Mouse (Mus musculus) urinary bladder, postnatal 10 days (tissue): ENCODE measurements around the gene Cers4.

Experiments used
- DNase-seq: peaks from one replicate; pipeline ENCODE4 v3.0.0; 2022; ENCODE audit warnings: low spot score

The Cers4 gene

DNA sequence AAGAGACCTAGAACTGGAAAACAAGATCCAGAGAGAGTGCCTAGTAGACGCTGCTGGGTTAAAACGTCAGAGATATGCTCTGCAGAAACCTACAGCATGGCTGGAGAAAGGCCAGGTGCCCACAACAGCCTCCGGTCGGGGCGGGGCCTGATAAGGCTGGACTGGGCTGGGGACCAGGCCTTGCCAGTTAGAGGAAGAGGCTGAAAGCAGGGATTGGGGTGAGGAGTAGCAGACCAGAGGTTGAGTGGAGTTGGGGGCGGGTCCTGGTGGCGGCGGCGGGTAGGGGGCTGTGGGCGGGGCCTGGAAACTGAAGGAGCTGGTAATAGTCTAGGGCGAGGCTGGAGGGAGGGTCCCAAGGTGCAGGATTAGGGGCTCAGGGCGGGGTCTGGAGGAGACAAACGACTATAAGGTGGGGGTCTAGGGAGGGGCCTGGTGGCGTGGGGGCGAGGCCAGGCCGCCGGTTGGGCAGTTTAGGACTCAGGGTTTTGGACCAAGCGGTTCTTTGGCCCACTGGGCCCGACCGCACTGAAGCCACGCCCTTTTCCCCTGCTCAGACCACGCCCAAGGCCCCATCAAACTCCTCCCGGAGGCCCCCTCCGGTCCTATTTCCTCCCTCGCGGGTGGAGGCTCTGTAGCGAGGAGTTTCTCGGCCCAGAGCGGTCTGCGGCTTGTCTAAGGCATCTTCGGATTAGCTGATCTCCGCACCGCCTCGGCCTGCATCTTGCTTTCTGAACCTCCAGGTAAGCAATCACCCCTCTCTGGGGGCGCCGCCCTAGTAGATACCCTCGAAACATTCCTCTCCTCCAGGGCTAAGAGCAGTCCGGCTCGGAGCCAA is at the start of gene Cers4:
TSS of gene Cers4 (plus strand) at position 176 of the 835 bp plus-strand sequence.
- DNase-seq, result peak; percentile 47

- no peak for DNase-seq
These were observed 34.7 kb upstream of the Cers4 start for GRCm38 (mm10) chr8:4458165-4458564.

DNA sequence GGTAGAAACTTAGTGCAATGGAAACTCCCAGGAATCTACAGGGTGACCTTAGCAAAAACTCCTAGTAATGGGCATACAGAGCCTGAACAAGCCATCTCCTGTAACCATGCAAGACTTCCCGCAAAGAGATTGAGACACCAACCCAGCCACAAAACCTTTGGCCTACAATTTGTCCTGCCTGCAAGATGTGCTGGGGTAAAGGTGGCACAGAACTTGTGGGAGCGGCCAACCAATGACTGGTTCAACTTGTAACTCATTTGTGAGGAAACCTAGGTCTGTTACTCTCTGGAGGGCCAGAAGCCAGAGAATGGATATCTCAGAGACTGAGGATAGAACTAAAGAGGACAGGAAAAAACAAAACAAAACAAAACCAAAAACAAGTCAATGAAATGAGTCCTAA is 29.8 kb upstream of the Cers4 start:
- no peak for DNase-seq

- no peak for DNase-seq
These were observed 18.2 kb upstream of the Cers4 start for GRCm38 (mm10) chr8:4474419-4475187.

- no peak for DNase-seq
These were observed 11.7 kb upstream of the Cers4 start for GRCm38 (mm10) chr8:4481154-4481553.

DNA sequence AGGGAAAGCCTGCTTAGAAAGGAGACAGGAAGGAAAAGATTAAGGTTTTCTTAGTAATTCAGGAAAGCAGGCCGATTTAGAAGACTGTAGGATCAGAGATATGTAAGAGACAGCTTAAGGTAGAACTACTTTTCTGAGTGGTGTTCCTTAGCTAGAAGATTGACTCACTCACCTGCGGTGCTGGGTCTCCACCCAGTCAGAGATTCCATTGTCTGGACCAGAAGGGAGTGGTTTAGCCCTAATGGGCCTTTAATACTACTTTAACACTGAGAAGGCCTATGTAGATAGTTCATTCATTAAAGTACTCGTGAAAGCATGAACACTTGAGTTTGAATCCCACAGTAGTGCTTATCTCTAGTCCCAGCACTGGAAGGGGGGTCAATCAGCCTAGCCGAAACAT is 11.2 kb upstream of the Cers4 start:
- no peak for DNase-seq

DNA sequence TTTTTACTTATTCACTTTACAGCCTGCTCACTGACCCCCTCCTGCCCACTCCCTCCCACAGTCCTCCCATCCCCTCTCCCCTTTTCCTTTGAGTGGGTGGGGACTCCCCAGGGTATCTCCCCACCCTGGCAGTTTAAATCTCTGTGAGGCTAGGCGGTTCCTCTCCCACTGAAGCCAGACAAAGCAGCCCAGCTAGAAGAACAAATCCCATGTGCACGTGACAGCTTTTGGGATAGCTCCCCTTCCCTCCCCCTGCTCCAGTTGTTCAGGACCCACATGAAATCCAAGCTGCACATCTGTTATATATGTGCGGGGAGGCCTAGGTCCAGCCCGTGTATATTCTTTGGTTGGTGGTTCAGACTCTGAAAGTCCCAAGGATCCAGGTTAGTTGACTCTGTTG is 10.3 kb upstream of the Cers4 start:
- DNase-seq, result no peak

DNA sequence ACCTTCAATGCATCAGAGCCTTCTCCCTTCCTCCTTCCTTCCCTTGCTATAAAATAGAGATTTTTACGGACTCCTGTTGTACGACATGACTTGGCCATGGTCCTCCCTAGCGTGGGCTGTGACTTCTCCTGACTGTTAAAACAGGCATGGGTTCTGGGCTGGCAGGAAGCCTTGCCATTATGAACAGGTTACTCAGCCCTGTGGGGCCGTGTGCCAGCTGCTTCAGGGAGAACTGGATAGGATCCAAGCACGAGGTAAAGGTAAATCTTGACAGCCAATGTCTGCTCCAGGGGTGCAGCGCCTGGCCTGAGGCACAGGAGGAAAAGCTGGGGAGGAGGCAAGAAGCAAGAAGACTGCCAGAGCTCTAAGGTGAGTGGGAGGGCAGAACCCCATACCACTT is 9.5 kb upstream of the Cers4 start:
- no peak for DNase-seq

- DNase-seq, result no peak
These were observed 1.0 kb downstream of the Cers4 start for GRCm38 (mm10) chr8:4493686-4494440.

DNA sequence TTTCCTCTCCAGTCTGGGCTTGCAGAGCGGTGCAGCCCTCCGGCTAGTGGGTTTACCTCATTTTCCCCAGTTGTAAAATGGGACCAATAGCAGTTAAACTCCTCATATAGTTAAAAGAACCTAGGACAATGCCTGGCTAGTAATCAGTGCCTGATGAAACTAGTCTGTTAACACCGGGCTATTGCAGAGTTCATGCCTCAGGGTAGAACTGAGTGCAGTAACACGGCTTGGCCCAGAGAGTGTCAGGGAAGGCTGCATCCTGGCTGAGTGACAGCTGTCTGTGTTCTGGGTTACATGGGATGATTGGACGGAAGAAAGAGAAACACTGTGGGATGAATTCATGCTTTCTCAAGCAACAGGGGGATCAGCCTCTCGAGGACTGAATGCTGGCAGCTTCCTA is 3.1 kb downstream of the Cers4 start:
- no peak for DNase-seq

GRCm38 (mm10) chr8:4497610-4498009 is 4.8 kb downstream of the Cers4 start:
- no peak for DNase-seq

GRCm38 (mm10) chr8:4505364-4505763 is 12.5 kb downstream of the Cers4 start:
- DNase-seq, result no peak

DNA sequence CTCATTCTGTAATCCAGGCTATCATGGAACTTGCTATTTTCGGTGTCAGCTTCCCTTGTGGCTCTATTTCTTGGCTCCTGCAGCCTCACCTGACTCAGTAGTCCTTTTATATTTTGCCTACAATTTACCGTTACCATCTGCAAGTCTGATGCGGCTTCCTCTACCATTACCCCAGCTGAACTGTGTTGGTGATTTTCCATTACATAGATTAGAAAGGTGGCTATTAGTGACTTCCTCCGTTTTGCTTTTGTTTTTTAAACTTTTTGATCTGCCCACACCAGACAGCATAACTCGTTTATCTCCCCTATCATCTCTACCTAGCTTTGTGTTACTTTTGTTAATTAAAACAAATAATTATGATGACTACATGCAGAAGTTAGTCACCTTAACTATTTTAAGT is 14.7 kb downstream of the Cers4 start:
- DNase-seq, result no peak

- no peak for DNase-seq
These were observed 18.0 kb downstream of the Cers4 start for GRCm38 (mm10) chr8:4510824-4511223.

GRCm38 (mm10) chr8:4511429-4512115 is 18.7 kb downstream of the Cers4 start:
- no peak for DNase-seq

- no peak for DNase-seq
These were observed 19.3 kb downstream of the Cers4 start for GRCm38 (mm10) chr8:4512116-4512495.

DNA sequence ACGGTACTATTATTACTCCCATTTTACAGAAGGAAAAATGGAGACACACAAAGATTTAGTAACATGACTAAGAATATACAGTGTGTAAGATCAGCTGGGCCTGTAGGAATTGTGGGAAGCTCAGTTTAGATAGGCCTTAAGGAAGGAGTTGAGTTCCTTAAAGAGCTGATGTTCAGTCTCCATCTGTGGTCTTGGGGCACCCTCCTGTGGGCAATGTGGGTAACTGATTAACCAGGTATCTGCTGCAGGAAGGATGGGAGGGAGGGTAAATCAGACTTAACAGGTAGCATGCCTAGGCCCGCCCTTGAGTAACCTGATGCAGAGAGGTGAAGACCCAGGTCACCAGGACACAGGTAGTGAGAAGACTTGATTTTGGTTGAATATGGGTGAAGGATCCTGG is 23.3 kb downstream of the Cers4 start:
- no peak for DNase-seq

- no peak for DNase-seq
These were observed 28.6 kb downstream of the Cers4 start for GRCm38 (mm10) chr8:4521472-4521871.

DNA sequence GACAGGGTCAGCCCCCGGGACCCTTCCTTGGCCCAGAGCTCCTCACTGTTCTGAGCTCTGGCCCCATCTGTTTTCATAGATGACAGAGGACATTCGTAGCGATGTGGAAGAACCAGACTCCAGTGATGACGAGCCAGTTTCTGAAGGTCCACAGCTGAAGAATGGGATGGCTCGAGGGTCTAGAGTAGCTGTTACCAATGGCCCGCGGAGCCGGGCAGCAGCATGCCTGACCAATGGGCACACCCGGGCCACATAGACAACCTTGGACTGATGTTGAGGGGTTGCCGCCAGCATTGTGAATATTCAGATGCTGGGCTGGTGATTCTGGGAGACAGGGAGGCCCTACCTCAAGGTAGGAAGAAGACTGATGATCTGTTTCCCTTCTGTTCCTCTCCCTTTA is 30.7 kb downstream of the Cers4 start:
- DNase-seq, result no peak
